Mouse (Mus musculus): ENCODE results near the gene Gm7735. TPM values are rescaled to one million over a fixed set of nuclear protein-coding genes. Genes with fewer than 3 reads are reported as not detected.
"Not testable (repeated sequence)": the region's sequence is repeated elsewhere in the genome, so short reads cannot be mapped to it uniquely, and the experiment has no call there.

The Gm7735 gene
- not detected for total RNA-seq (2021)

GRCm38 (mm10) chr16:89169190-89169589 is at the start of gene Gm7735:
Gene Gm7735 (plus strand): TSS chr16:89169490.
- DNase-seq (ENCODE audit: extremely low spot score in 1 of 2, low spot score in 2 of 2); intact Hi-C loops (cut with DNase I): not testable (repeated sequence)

GRCm38 (mm10) chr16:89140551-89140950 is 28.7 kb upstream of the Gm7735 start, which contains the start of gene Gm6358:
Gene Gm6358 (plus strand): TSS chr16:89140851.
- DNase-seq (ENCODE audit: extremely low spot score in 1 of 2, low spot score in 2 of 2), result no peak
- intact Hi-C loops (cut with DNase I), result no loop called here

- intact Hi-C loops (cut with DNase I), result no loop called here
- DNase-seq (ENCODE audit: extremely low spot score in 1 of 2, low spot score in 2 of 2), result no peak
These were observed 18.5 kb upstream of the Gm7735 start, which contains the start of gene Gm10061 for GRCm38 (mm10) chr16:89150786-89151185. Gene Gm10061 (plus strand): TSS chr16:89151086.

GRCm38 (mm10) chr16:89157652-89158051 is 11.6 kb upstream of the Gm7735 start, which contains the start of gene Gm9789:
Gene Gm9789 (plus strand): TSS chr16:89157952.
- intact Hi-C loops (cut with DNase I), result no loop called here
- DNase-seq (ENCODE audit: extremely low spot score in 1 of 2, low spot score in 2 of 2), result no peak

GRCm38 (mm10) chr16:89174435-89174834 is 5.1 kb downstream of the Gm7735 start, which contains the start of gene 1110057P08Rik:
Gene 1110057P08Rik (plus strand): TSS chr16:89174735.
- intact Hi-C loops (cut with DNase I), result no loop called here
- no peak for DNase-seq (ENCODE audit: extremely low spot score in 1 of 2, low spot score in 2 of 2)

- intact Hi-C loops (cut with DNase I), result no loop called here
These were observed 19.3 kb downstream of the Gm7735 start for GRCm38 (mm10) chr16:89188621-89189020.

GRCm38 (mm10) chr16:89205561-89205960 is 36.3 kb downstream of the Gm7735 start, which contains the start of gene Krtap20-2:
Gene Krtap20-2 (plus strand): TSS chr16:89205861.
- intact Hi-C loops (cut with DNase I), result no loop called here
- no peak for DNase-seq (ENCODE audit: extremely low spot score in 1 of 2, low spot score in 2 of 2)

More at GRCm38 (mm10) chr16:89188621-89189020, 19.3 kb downstream of the Gm7735 start:
- no peak for DNase-seq (ENCODE audit: extremely low spot score in 1 of 2, low spot score in 2 of 2)

Other genes with a start within 250 kb of the Gm7735 start
- gene Krtap19-9b, start 237.2 kb upstream of the Gm7735 start, total RNA-seq (2021), result not detected
- not detected for gene Krtap16-3, start 206.6 kb upstream of the Gm7735 start, total RNA-seq (2021)
- gene Krtap22-2, start 158.7 kb upstream of the Gm7735 start, total RNA-seq (2021), result not detected
- not detected for gene Gm10229, start 154.2 kb upstream of the Gm7735 start, total RNA-seq (2021)
- not detected for gene Krtap6-1, start 137.8 kb upstream of the Gm7735 start, total RNA-seq (2021)
- not detected for gene Gm10228, start 128.0 kb upstream of the Gm7735 start, total RNA-seq (2021)
- not detected for gene Krtap6-5, start 121.6 kb upstream of the Gm7735 start, total RNA-seq (2021)
- not detected for gene 1110025L11Rik, start 105.5 kb upstream of the Gm7735 start, total RNA-seq (2021)
- gene Krtap6-3, start 85.5 kb upstream of the Gm7735 start, total RNA-seq (2021), result not detected
- not detected for gene Gm6358, start 28.6 kb upstream of the Gm7735 start, total RNA-seq (2021)
- gene Gm10061, start 18.4 kb upstream of the Gm7735 start, total RNA-seq (2021), result not detected
- gene Gm9789, start 11.5 kb upstream of the Gm7735 start, total RNA-seq (2021), result not detected
- not detected for gene 1110057P08Rik, start 5.2 kb downstream of the Gm7735 start, total RNA-seq (2021)
- gene Krtap20-2, start 36.4 kb downstream of the Gm7735 start, total RNA-seq (2021), result not detected
- not detected for gene Krtap21-1, start 234.4 kb downstream of the Gm7735 start, total RNA-seq (2021)